Mouse (Mus musculus): ENCODE results near the gene Nsmce1. TPM values are rescaled to one million over a fixed set of nuclear protein-coding genes. Genes with fewer than 3 reads are reported as not detected.

The Nsmce1 gene
- polyA plus RNA-seq, 1 experiment from 2014 or later = 122 TPM

GRCm38 (mm10) chr7:125507279-125507678, 15.9 kb upstream of the Nsmce1 start:
- Histone ChIP-seq H3K27ac (no peak overlapping the region), H3K36me3 (no peaks in the 10 kb centered on the region), H3K9me3 (no peaks in the 10 kb centered on the region), H3K4me1 (peaks cover 3% of the 10 kb centered on the region; the same call in 1 of the 2 replicates), H3K27me3 (ENCODE audit: insufficient read depth, poor library complexity, severe bottlenecking) (no peaks in the 10 kb centered on the region), H3K4me3 (no peak overlapping the region)
- 70% methylated on average over 2 of the region's 2 CpGs for WGBS
- no peak for DNase-seq (ENCODE audit: low spot score)

DNA sequence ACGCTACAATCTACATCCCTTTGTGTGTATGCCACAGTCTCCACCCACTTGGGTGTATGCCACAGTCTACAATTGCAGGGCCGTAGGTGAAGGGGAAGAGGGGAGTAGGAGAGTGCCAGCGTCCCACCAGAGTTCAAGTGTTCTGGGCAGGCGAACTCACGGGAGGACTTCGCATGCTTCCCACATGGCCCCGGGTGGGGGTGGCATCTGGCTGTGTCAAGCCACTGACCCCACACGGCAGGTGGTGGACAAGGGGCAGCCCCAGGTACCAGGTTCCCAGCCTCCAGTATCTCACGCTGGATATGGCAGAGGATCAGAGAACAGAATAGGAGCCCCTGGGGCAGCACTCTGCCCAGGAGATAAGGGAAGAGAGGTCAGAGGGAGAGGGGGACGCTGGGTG, 14.2 kb upstream of the Nsmce1 start:
- DNase-seq (ENCODE audit: low spot score) = no peak
- Histone ChIP-seq H3K27ac (no peak overlapping the region), H3K9me3 (no peaks in the 10 kb centered on the region), H3K36me3 (no peaks in the 10 kb centered on the region), H3K27me3 (ENCODE audit: insufficient read depth, poor library complexity, severe bottlenecking) (no peaks in the 10 kb centered on the region), H3K4me3 (no peak overlapping the region), H3K4me1 (peaks cover 3% of the 10 kb centered on the region; the same call in 1 of the 2 replicates)
- 83% methylated on average over 10 of the region's 10 CpGs for WGBS

GRCm38 (mm10) chr7:125504618-125505017, 13.2 kb upstream of the Nsmce1 start:
- H3K4me3 ChIP-seq = no peak overlapping the region
- H3K27ac ChIP-seq = no peak overlapping the region
- no peaks in the 10 kb centered on the region for H3K27me3 ChIP-seq (ENCODE audit: insufficient read depth, poor library complexity, severe bottlenecking)
- H3K36me3 ChIP-seq = no peaks in the 10 kb centered on the region
- H3K4me1 ChIP-seq = peaks cover 3% of the 10 kb centered on the region; the same call in 1 of the 2 replicates
- 91% methylated on average over 5 of the region's 5 CpGs for WGBS
- no peaks in the 10 kb centered on the region for H3K9me3 ChIP-seq
- DNase-seq (ENCODE audit: low spot score) = no peak

- 57% methylated on average over 5 of the region's 5 CpGs for WGBS
These were observed 12.1 kb upstream of the Nsmce1 start for GRCm38 (mm10) chr7:125503374-125504092.

GRCm38 (mm10) chr7:125500879-125501278, 9.5 kb upstream of the Nsmce1 start:
- no peaks in the 10 kb centered on the region for H3K9me3 ChIP-seq
- H3K4me3 ChIP-seq = no peak overlapping the region
- H3K4me1 ChIP-seq = peaks cover 3% of the 10 kb centered on the region; the same call in 1 of the 2 replicates
- H3K27ac ChIP-seq = no peak overlapping the region
- DNase-seq (ENCODE audit: low spot score) = no peak
- H3K27me3 ChIP-seq (ENCODE audit: insufficient read depth, poor library complexity, severe bottlenecking) = no peaks in the 10 kb centered on the region
- 85% methylated on average over 7 of the region's 7 CpGs for WGBS
- no peaks in the 10 kb centered on the region for H3K36me3 ChIP-seq

More at GRCm38 (mm10) chr7:125503374-125504092, 12.1 kb upstream of the Nsmce1 start:
- H3K36me3 ChIP-seq = no peaks in the 10 kb centered on the region
- H3K9me3 ChIP-seq = no peaks in the 10 kb centered on the region
- no peaks in the 10 kb centered on the region for H3K27me3 ChIP-seq (ENCODE audit: insufficient read depth, poor library complexity, severe bottlenecking)
- H3K4me3 ChIP-seq = no peak overlapping the region
- no peak overlapping the region for H3K27ac ChIP-seq
- DNase-seq (ENCODE audit: low spot score) = no peak
- H3K4me1 ChIP-seq = peaks cover 3% of the 10 kb centered on the region; the same call in 1 of the 2 replicates

DNA sequence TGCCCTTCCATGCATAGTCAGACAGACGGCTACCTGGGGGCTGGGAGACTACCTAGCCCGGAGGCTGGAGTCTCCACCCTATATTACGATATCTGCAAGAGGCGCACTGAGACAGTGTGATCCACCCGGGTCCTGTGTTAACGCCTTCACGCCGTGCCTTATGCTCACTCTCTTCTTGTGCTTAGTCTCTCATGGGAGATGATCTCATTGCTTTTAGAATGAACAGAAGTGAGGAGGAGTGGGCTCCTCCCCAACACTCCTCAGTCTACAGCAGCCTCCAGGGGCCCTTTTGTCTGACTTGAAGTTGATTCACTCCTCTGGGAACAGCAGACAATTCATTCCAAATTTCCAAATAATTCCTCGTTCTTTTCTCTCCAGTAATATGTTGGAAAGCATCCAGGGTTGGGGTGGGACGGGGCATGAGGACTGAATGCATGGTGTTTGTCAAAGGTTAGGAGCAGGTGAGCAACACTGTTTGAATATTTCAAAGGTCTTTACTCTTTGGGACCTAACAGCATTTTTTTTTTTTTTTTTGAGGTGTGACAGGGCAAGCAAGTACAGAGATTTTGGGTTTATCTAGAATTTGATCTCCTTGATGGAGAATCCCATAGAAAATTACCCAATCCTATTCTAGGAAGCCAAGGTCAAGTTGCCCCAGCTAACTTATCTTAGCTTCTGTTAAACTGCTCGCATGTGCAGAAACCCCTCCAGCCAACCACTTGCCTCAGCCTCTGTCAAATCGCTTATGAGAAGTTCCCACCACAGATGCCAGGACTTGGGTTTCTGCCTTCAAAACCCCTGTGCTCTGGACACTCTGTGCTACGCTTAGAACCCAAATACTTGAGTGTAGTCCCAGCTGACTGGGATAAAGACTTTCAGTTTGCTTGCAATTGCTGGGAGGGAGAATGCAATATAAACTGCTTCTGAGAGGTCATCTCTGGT, 8.8 kb upstream of the Nsmce1 start:
- 69% methylated on average over 13 of the region's 13 CpGs for WGBS

DNA sequence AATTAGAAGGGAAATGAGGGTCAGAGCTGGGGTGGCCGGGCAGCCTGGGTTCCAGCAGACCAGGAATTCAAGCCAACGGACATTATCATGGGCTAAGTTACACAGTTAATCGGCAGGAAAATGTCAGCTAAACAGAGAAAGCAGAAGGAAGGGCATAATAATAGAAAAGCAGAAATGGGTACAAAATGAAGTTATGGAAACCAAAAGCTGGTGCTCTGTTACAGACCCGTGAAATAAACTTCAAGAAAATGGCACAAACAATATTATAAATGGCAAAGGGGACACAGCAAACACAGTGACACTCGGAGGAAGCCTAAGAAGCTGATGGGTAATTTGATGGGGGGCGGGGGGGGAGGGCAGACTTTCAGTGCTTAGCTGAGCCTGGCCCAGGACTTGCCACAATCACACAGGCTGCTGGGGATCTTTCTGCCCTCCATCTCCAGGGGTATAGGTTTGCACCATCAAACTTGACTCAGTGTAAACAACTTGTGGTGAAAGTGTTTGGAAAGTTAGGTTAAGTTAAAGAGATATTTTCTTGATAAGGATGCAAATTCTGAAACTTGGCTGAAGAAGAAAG, 4.6 kb upstream of the Nsmce1 start:
- H3K27ac ChIP-seq = no peak overlapping the region
- H3K4me3 ChIP-seq = no peak overlapping the region
- no peaks in the 10 kb centered on the region for H3K27me3 ChIP-seq (ENCODE audit: insufficient read depth, poor library complexity, severe bottlenecking)
- H3K4me1 ChIP-seq = peaks cover 5% of the 10 kb centered on the region
- H3K9me3 ChIP-seq = no peaks in the 10 kb centered on the region
- 70% methylated on average over 6 of the region's 6 CpGs for WGBS
- H3K36me3 ChIP-seq = no peaks in the 10 kb centered on the region
- DNase-seq (ENCODE audit: low spot score) = no peak

More for the DNA sequence above, 8.8 kb upstream of the Nsmce1 start:
- no peak overlapping the region for H3K4me3 ChIP-seq
- no peaks in the 10 kb centered on the region for H3K27me3 ChIP-seq (ENCODE audit: insufficient read depth, poor library complexity, severe bottlenecking)
- no peak for DNase-seq (ENCODE audit: low spot score)
- peaks cover 3% of the 10 kb centered on the region; the same call in 1 of the 2 replicates for H3K4me1 ChIP-seq
- no peaks in the 10 kb centered on the region for H3K36me3 ChIP-seq
- H3K9me3 ChIP-seq = no peaks in the 10 kb centered on the region
- no peak overlapping the region for H3K27ac ChIP-seq

DNA sequence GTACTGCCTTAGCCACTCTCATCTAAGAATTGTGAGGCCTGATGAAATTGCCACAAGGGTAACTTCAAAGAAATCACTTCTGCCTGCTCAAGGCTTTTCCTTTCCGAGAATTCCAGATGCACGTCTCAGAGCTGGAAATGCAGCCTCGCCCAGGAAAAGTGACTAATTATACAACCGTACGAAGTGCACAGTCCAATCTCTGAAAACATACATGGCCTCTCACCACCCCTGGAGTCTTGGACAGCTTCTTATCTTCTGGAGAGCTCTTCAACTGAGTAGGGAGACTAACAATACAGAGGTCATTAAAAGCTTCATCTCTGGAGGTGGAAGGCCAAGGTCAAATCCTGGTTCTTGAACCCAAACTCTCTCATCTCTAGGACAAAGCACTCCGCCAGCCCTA, 1.2 kb upstream of the Nsmce1 start:
- Histone ChIP-seq H3K36me3 (no peaks in the 10 kb centered on the region), H3K27ac (peak overlapping the region; percentile 92; the same call in 1 of the 2 replicates), H3K27me3 (ENCODE audit: insufficient read depth, poor library complexity, severe bottlenecking) (no peaks in the 10 kb centered on the region), H3K4me3 (no peak overlapping the region), H3K9me3 (no peaks in the 10 kb centered on the region), H3K4me1 (peaks cover 14% of the 10 kb centered on the region)
- DNase-seq (ENCODE audit: low spot score) = no peak
- 56% methylated on average over 6 of the region's 6 CpGs for WGBS

- Histone ChIP-seq H3K27me3 (ENCODE audit: insufficient read depth, poor library complexity, severe bottlenecking) (no peaks in the 10 kb centered on the region), H3K27ac (peak overlapping the region; percentile 92), H3K4me3 (peak overlapping the region; percentile 67), H3K9me3 (no peaks in the 10 kb centered on the region), H3K4me1 (peaks cover 14% of the 10 kb centered on the region), H3K36me3 (0 out of 2 replicates have a peak, but pooled peaks cover 2% of the 10 kb centered on the region)
- WGBS = 31% methylated on average over 12 of the region's 12 CpGs
- DNase-seq (ENCODE audit: low spot score) = no peak
These were observed 364 bp upstream of the Nsmce1 start for GRCm38 (mm10) chr7:125491760-125492159.

DNA sequence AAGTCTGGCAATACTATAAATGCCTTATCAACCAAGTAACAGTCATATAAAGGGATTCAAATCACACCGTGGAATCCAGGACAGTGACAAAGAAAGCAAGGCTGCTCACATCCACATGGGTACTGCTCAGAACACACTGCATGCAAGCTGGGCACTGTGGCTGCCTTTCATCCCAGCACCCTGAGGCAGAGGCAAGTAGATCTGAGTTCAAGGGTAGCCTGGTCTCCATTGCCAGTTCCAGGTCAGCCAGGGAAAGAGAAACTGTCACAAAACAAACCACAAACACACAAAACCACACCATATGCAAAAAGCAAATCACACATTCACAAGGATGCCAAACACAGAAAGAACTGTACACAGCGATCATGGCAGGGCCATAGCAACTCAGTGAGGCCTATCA, 1.8 kb downstream of the Nsmce1 start:
- no peaks in the 10 kb centered on the region for H3K9me3 ChIP-seq
- H3K4me1 ChIP-seq = peaks cover 14% of the 10 kb centered on the region
- no peak for DNase-seq (ENCODE audit: low spot score)
- H3K36me3 ChIP-seq = peaks cover 18% of the 10 kb centered on the region
- H3K27me3 ChIP-seq (ENCODE audit: insufficient read depth, poor library complexity, severe bottlenecking) = no peaks in the 10 kb centered on the region
- no peak overlapping the region for H3K4me3 ChIP-seq
- H3K27ac ChIP-seq = no peak overlapping the region; the same call in 1 of the 2 replicates
- WGBS = 98% methylated on average over 2 of the region's 2 CpGs

DNA sequence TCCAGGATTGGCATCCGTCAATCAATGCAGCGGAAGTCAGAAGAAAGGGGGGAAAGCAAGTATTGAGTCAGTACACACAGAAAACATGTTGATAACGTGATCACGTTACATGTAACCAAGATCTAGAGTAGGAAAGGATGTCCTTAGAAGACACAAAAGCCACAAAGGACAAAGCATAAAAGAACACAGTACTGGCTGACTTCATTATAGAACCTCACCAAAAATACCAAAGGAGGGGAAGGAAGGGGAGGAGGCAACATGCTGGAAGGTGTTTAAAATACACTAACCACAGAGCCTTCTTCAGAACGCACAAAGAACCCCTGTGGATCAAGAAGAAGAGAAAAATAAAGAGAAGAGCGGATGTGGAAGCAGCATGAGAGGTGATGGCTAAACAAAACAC, 2.7 kb downstream of the Nsmce1 start:
- Histone ChIP-seq H3K27me3 (ENCODE audit: insufficient read depth, poor library complexity, severe bottlenecking) (no peaks in the 10 kb centered on the region), H3K9me3 (no peaks in the 10 kb centered on the region), H3K4me3 (no peak overlapping the region), H3K4me1 (peaks cover 14% of the 10 kb centered on the region), H3K27ac (no peak overlapping the region), H3K36me3 (peaks cover 27% of the 10 kb centered on the region)
- 86% methylated on average over 6 of the region's 6 CpGs for WGBS
- no peak for DNase-seq (ENCODE audit: low spot score)

GRCm38 (mm10) chr7:125487126-125487525, 4.3 kb downstream of the Nsmce1 start:
- Histone ChIP-seq H3K4me1 (peaks cover 13% of the 10 kb centered on the region), H3K4me3 (no peak overlapping the region), H3K36me3 (peaks cover 31% of the 10 kb centered on the region), H3K27ac (no peak overlapping the region), H3K27me3 (ENCODE audit: insufficient read depth, poor library complexity, severe bottlenecking) (no peaks in the 10 kb centered on the region), H3K9me3 (no peaks in the 10 kb centered on the region)
- no peak for DNase-seq (ENCODE audit: low spot score)
- WGBS = 83% methylated on average over 10 of the region's 10 CpGs
